Mouse (Mus musculus) heart, embryonic 11.5 days (tissue): ENCODE results near the gene Ppard. TPM values are rescaled to one million over a fixed set of nuclear protein-coding genes. Genes with fewer than 3 reads are reported as not detected.

ENCODE experiments used
- ATAC-seq: fragments of 200-750 bp; cut with Nextera tagmentation; replicated peaks from 2 replicates; pipeline ENCODE4 v1.8.0; 2017; ENCODE audit warnings: moderate library complexity; ENCODE audit not compliant: insufficient number of reproducible peaks, low FRiP score, low TSS enrichment
- H3K27ac ChIP-seq: fragments of 300-500 bp; sonication (generic); 2 replicates; pipeline ENCODE4 v1.5.1; 2014; ENCODE audit warnings: mild to moderate bottlenecking, low read depth, low read length
- H3K27me3 ChIP-seq: fragments of 300-500 bp; sonication (generic); 2 replicates; pipeline ENCODE4 v1.6.1; 2014; ENCODE audit warnings: mild to moderate bottlenecking, low read length, mixed read lengths; ENCODE audit not compliant: control insufficient read depth, insufficient read depth
- H3K36me3 ChIP-seq: fragments of 300-500 bp; sonication (generic); 2 replicates; pipeline ENCODE4 v1.6.1; 2014; ENCODE audit warnings: mild to moderate bottlenecking, low read length, moderate library complexity, mixed read lengths; ENCODE audit not compliant: control insufficient read depth, insufficient read depth
- H3K4me1 ChIP-seq: fragments of 300-500 bp; sonication (generic); 2 replicates; pipeline ENCODE4 v1.6.1; 2014; ENCODE audit warnings: low read length; ENCODE audit not compliant: control insufficient read depth, insufficient read depth
- H3K4me2 ChIP-seq: fragments of 300-500 bp; sonication (generic); 2 replicates; pipeline ENCODE4 v1.6.1; 2014; ENCODE audit warnings: mild to moderate bottlenecking, moderate library complexity
- H3K4me3 ChIP-seq: fragments of 300-500 bp; sonication (generic); 2 replicates; pipeline ENCODE4 v1.5.1; 2014; ENCODE audit warnings: low read depth, low read length
- H3K9ac ChIP-seq: fragments of 300-500 bp; sonication (generic); 2 replicates; pipeline ENCODE4 v1.6.1; 2014; ENCODE audit warnings: mild to moderate bottlenecking, low read depth, low read length, moderate library complexity
- H3K9me3 ChIP-seq: fragments of 300-500 bp; sonication (generic); replicated peaks from 2 replicates; pipeline ENCODE4 v1.6.1; 2016; ENCODE audit warnings: low read length; ENCODE audit not compliant: control insufficient read depth
- WGBS: fragments of 180-500 bp; shearing (Covaris S2); extraction: QIAGEN DNeasy Blood & Tissue Kit; methylation state at CpG from one replicate; pipeline ENCODE4 v1.1.7; 2014; ENCODE audit not compliant: insufficient replicate concordance; 5-methylcytosine and 5-hydroxymethylcytosine counted together
- polyA plus RNA-seq: library from polyadenylated mRNA; unstranded; fragments of >200 nt; fragmentation: Nextera tagmentation; extraction: Ambion mirVana; gene quantifications from 2 replicates; pipeline ENCODE4 v1.2.1, GENCODE M21; 2014

Gene Ppard
- polyA plus RNA-seq, 1 experiment from 2014 or later, result 2.0 TPM

GRCm38 (mm10) chr17:28204052-28204720, 28.3 kb upstream of the Ppard start:
- Histone ChIP-seq H3K4me1 (peaks cover 13% of the 10 kb centered on the region; the same call in 1 of the 2 replicates), H3K27ac (no peak overlapping the region), H3K4me2 (no peak overlapping the region), H3K27me3 (no peaks in the 10 kb centered on the region), H3K9ac (no peak overlapping the region), H3K4me3 (no peak overlapping the region), H3K36me3 (peaks cover 15% of the 10 kb centered on the region; the same call in 1 of the 2 replicates), H3K9me3 (no peaks in the 10 kb centered on the region)
- 34% methylated on average over 14 of the region's 14 CpGs for WGBS
- no peak for ATAC-seq

GRCm38 (mm10) chr17:28205443-28205842, 27.1 kb upstream of the Ppard start:
- H3K4me3 ChIP-seq, result no peak overlapping the region
- WGBS, result 85% methylated on average over 8 of the region's 8 CpGs
- no peaks in the 10 kb centered on the region for H3K9me3 ChIP-seq
- no peak overlapping the region for H3K27ac ChIP-seq
- H3K36me3 ChIP-seq, result peaks cover 12% of the 10 kb centered on the region; the same call in 1 of the 2 replicates
- no peaks in the 10 kb centered on the region for H3K27me3 ChIP-seq
- H3K4me2 ChIP-seq, result no peak overlapping the region
- H3K9ac ChIP-seq, result no peak overlapping the region
- H3K4me1 ChIP-seq, result peaks cover 13% of the 10 kb centered on the region; the same call in 1 of the 2 replicates
- no peak for ATAC-seq

GRCm38 (mm10) chr17:28207092-28207491, 25.4 kb upstream of the Ppard start:
- no peaks in the 10 kb centered on the region for H3K9me3 ChIP-seq
- peak overlapping the region; percentile 53; the same call in 1 of the 2 replicates for H3K9ac ChIP-seq
- peak overlapping the region; percentile 46; the same call in 1 of the 2 replicates for H3K27ac ChIP-seq
- no peak overlapping the region for H3K4me2 ChIP-seq
- peaks cover 15% of the 10 kb centered on the region; the same call in 1 of the 2 replicates for H3K4me1 ChIP-seq
- 57% methylated on average over 8 of the region's 8 CpGs for WGBS
- ATAC-seq, result no peak
- no peak overlapping the region for H3K4me3 ChIP-seq
- peaks cover 7% of the 10 kb centered on the region; the same call in 1 of the 2 replicates for H3K36me3 ChIP-seq
- no peaks in the 10 kb centered on the region for H3K27me3 ChIP-seq

- Histone ChIP-seq H3K9me3 (no peaks in the 10 kb centered on the region), H3K36me3 (peaks cover 4% of the 10 kb centered on the region; the same call in 1 of the 2 replicates), H3K4me2 (peak within 1 kb of the TSS; percentile 71), H3K27ac (peak within 1 kb of the TSS; percentile 46; the same call in 1 of the 2 replicates), H3K27me3 (no peaks in the 10 kb centered on the region), H3K4me1 (peaks cover 16% of the 10 kb centered on the region; the same call in 1 of the 2 replicates), H3K9ac (peak within 1 kb of the TSS; percentile 69), H3K4me3 (peak within 1 kb of the TSS; percentile 39)
- ATAC-seq, result peak; percentile 64; the same call in 1 of the 2 replicates
- 19% methylated on average over 26 of the region's 26 CpGs for WGBS
Measured at GRCm38 (mm10) chr17:28207591-28208313, 24.7 kb upstream of the Ppard start, which contains the start of gene Def6. Gene Def6, plus strand, starts transcription at chr17:28207778.

- 70% methylated on average over 8 of the region's 8 CpGs for WGBS
- Histone ChIP-seq H3K27ac (no peak overlapping the region), H3K27me3 (no peaks in the 10 kb centered on the region), H3K4me3 (peak overlapping the region; percentile 39), H3K4me2 (peak overlapping the region; percentile 71), H3K36me3 (no peaks in the 10 kb centered on the region; the same call in 1 of the 2 replicates), H3K9ac (peak overlapping the region; percentile 69; the same call in 1 of the 2 replicates), H3K9me3 (no peaks in the 10 kb centered on the region), H3K4me1 (peaks cover 16% of the 10 kb centered on the region; the same call in 1 of the 2 replicates)
- no peak for ATAC-seq
Measured at GRCm38 (mm10) chr17:28208314-28208612, 24.2 kb upstream of the Ppard start.

- Histone ChIP-seq H3K36me3 (no peaks in the 10 kb centered on the region), H3K4me3 (no peak overlapping the region), H3K27me3 (no peaks in the 10 kb centered on the region), H3K27ac (no peak overlapping the region), H3K9ac (no peak overlapping the region), H3K9me3 (no peaks in the 10 kb centered on the region), H3K4me2 (no peak overlapping the region), H3K4me1 (peaks cover 16% of the 10 kb centered on the region; the same call in 1 of the 2 replicates)
- no peak for ATAC-seq
- WGBS, result 53% methylated on average over 4 of the region's 4 CpGs
Measured at GRCm38 (mm10) chr17:28209457-28210110, 22.9 kb upstream of the Ppard start.

GRCm38 (mm10) chr17:28211921-28212341, 20.6 kb upstream of the Ppard start:
- Histone ChIP-seq H3K4me3 (no peak overlapping the region), H3K36me3 (no peaks in the 10 kb centered on the region), H3K4me2 (no peak overlapping the region), H3K9me3 (no peaks in the 10 kb centered on the region), H3K9ac (no peak overlapping the region), H3K4me1 (peaks cover 13% of the 10 kb centered on the region; the same call in 1 of the 2 replicates), H3K27ac (no peak overlapping the region), H3K27me3 (peaks cover 2% of the 10 kb centered on the region; the same call in 1 of the 2 replicates)
- ATAC-seq, result no peak
- WGBS, result 53% methylated on average over 6 of the region's 6 CpGs

- ATAC-seq, result no peak
- Histone ChIP-seq H3K27ac (no peak overlapping the region), H3K9ac (no peak overlapping the region)
Measured at GRCm38 (mm10) chr17:28212391-28212790, 20.1 kb upstream of the Ppard start.

More at GRCm38 (mm10) chr17:28212391-28212790, 20.1 kb upstream of the Ppard start:
- Histone ChIP-seq H3K9me3 (no peaks in the 10 kb centered on the region), H3K4me3 (no peak overlapping the region), H3K36me3 (no peaks in the 10 kb centered on the region), H3K27me3 (peaks cover 2% of the 10 kb centered on the region; the same call in 1 of the 2 replicates), H3K4me1 (peaks cover 8% of the 10 kb centered on the region; the same call in 1 of the 2 replicates), H3K4me2 (no peak overlapping the region)
- WGBS, result 60% methylated on average over 9 of the region's 9 CpGs
